Mouse (Mus musculus) spleen, adult 2 months (tissue): Measurements from ENCODE around the gene Dhtkd1.

Experiments used
- CTCF ChIP-seq: fragments of 200-500 bp; IDR thresholded peaks from 2 replicates; pipeline ENCODE4 v1.5.1; 2011; ENCODE audit warnings: mild to moderate bottlenecking, inconsistent platforms; ENCODE audit not compliant: insufficient read depth, insufficient read length, insufficient replicate concordance; ENCODE audit errors: extremely low read depth
- POLR2A ChIP-seq: fragments of 200-500 bp; IDR thresholded peaks from 2 replicates; pipeline ENCODE4 v1.6.1; 2011; ENCODE audit warnings: low read depth, low read length, inconsistent platforms

GRCm38 (mm10) chr2:5906625-5907024 is 36.0 kb downstream of the Dhtkd1 start:
- peak; percentile 40; the same call in 1 of the 2 replicates for TF ChIP-seq CTCF
- TF ChIP-seq POLR2A = no peak
